Comparison of ENCODE assay signal across 8 mouse cellular contexts in genomic region chr9:106203990-106204851, GRCm38 (mm10). TPM values are rescaled to one million over a fixed set of nuclear protein-coding genes. Genes with fewer than 3 reads are reported as not detected.
DNase-seq lines count a peak whose midpoint lies in the region; ATAC-seq and TF ChIP-seq lines count a peak whose summit lies in the region.

No protein-coding gene starts in this region.

- H3K4me1 ChIP-seq in heart, postnatal 0 days (ENCODE audit: control insufficient read depth, insufficient read depth): peaks cover 51% of the 10 kb centered on the region
- H3K4me1 ChIP-seq in lung, postnatal 0 days (ENCODE audit: insufficient read depth, low read depth, low read length): peaks cover 9% of the 10 kb centered on the region; the same call in 1 of the 2 replicates
- H3K4me1 ChIP-seq in stomach, postnatal 0 days (replicated peaks; ENCODE audit: control insufficient read depth, insufficient read depth): 0 out of 2 replicates have a peak, but pooled peaks cover 5% of the 10 kb centered on the region

- TF ChIP-seq CTCF in heart, postnatal 0 days (IDR thresholded peaks at IDR 0.05; ENCODE audit: low read depth): no peak
- no peak for TF ChIP-seq CTCF in lung, postnatal 0 days (IDR thresholded peaks at IDR 0.05)
- TF ChIP-seq CTCF in stomach, postnatal 0 days (IDR thresholded peaks at IDR 0.05; ENCODE audit: low read depth): no peak

- no peak overlapping the region for H3K9ac ChIP-seq in heart, postnatal 0 days (replicated peaks; ENCODE audit: low read depth, low read length)
- no peak overlapping the region for H3K9ac ChIP-seq in lung, postnatal 0 days (replicated peaks; ENCODE audit: low read depth)
- 0 out of 2 replicates have a peak overlapping the region, but pooled peaks have one; percentile 18 for H3K9ac ChIP-seq in stomach, postnatal 0 days (ENCODE audit: low read length)

- H3K4me3 ChIP-seq in heart, postnatal 0 days (ENCODE audit: low read depth, low read length): peak overlapping the region; percentile 61
- H3K4me3 ChIP-seq in lung, postnatal 0 days (ENCODE audit: low read depth, low read length): peak overlapping the region; percentile 54
- no peak overlapping the region for H3K4me3 ChIP-seq in stomach, postnatal 0 days (ENCODE audit: low read depth, low read length)

- H3K36me3 ChIP-seq in heart, postnatal 0 days (replicated peaks; ENCODE audit: control insufficient read depth, insufficient read depth, low read length): no peaks in the 10 kb centered on the region
- H3K36me3 ChIP-seq in lung, postnatal 0 days (ENCODE audit: insufficient read depth, low read length): no peaks in the 10 kb centered on the region
- H3K36me3 ChIP-seq in stomach, postnatal 0 days (ENCODE audit: control insufficient read depth, insufficient read depth, low read length): no peaks in the 10 kb centered on the region; the same call in 1 of the 2 replicates

- H3K27ac ChIP-seq in heart, postnatal 0 days (ENCODE audit: low read depth): peak overlapping the region; percentile 73; the same call in 1 of the 2 replicates
- peak overlapping the region; percentile 75; the same call in 1 of the 2 replicates for H3K27ac ChIP-seq in lung, postnatal 0 days (ENCODE audit: low read length)
- peak overlapping the region; percentile 30; the same call in 1 of the 2 replicates for H3K27ac ChIP-seq in stomach, postnatal 0 days (replicated peaks)

- H3K4me2 ChIP-seq in heart, postnatal 0 days (ENCODE audit: low read depth, low read length): peak overlapping the region; percentile 73
- H3K4me2 ChIP-seq in lung, postnatal 0 days (replicated peaks; ENCODE audit: low read depth, low read length): peak overlapping the region; percentile 63
- peak overlapping the region; percentile 60 for H3K4me2 ChIP-seq in stomach, postnatal 0 days (replicated peaks; ENCODE audit: low read depth)

- no peak for ATAC-seq in heart, postnatal 0 days (ENCODE audit: insufficient read depth, low read depth)
- no peak for ATAC-seq in lung, postnatal 0 days
- no peak for ATAC-seq in stomach, postnatal 0 days (ENCODE audit: low FRiP score, low TSS enrichment)

- peak; percentile 38 for DNase-seq in adrenal gland, postnatal 10 days
- no peak for DNase-seq in adrenal gland, adult 8-10 months
- peak; percentile 84 for DNase-seq in 3134 (ENCODE audit: extremely low read depth, insufficient read length, low spot score)
- DNase-seq in cerebellum, adult 9-11 months: peak; percentile 86
- DNase-seq in heart, postnatal 0 days (ENCODE audit: low spot score): no peak
- DNase-seq in lung, postnatal 0 days (ENCODE audit: low spot score): no peak
- DNase-seq in stomach, postnatal 0 days (ENCODE audit: low spot score): no peak
- DNase-seq in layer of hippocampus, adult 18-20 months (ENCODE audit: low spot score in 2 of 2): no peak

- no peaks in the 10 kb centered on the region for H3K9me3 ChIP-seq in heart, postnatal 0 days (replicated peaks; ENCODE audit: control insufficient read depth, low read length)
- H3K9me3 ChIP-seq in lung, postnatal 0 days (ENCODE audit: low read length): no peaks in the 10 kb centered on the region
- no peaks in the 10 kb centered on the region for H3K9me3 ChIP-seq in stomach, postnatal 0 days (ENCODE audit: control insufficient read depth, low read length)

- H3K27me3 ChIP-seq in heart, postnatal 0 days (ENCODE audit: control insufficient read depth, insufficient read depth, low read length): no peaks in the 10 kb centered on the region
- H3K27me3 ChIP-seq in lung, postnatal 0 days (replicated peaks; ENCODE audit: insufficient read depth, low read length): no peaks in the 10 kb centered on the region
- no peaks in the 10 kb centered on the region for H3K27me3 ChIP-seq in stomach, postnatal 0 days (ENCODE audit: control insufficient read depth, insufficient read depth, low read length)

- 59% methylated on average over 7 of the region's 7 CpGs for WGBS in heart, postnatal 0 days
- WGBS in lung, postnatal 0 days: 51% methylated on average over 7 of the region's 7 CpGs
- 61% methylated on average over 7 of the region's 7 CpGs for WGBS in stomach, postnatal 0 days

- no peak for TF ChIP-seq EP300 in heart, postnatal 0 days (IDR thresholded peaks at IDR 0.05; ENCODE audit: low read depth)
- no peak for TF ChIP-seq EP300 in lung, postnatal 0 days (IDR thresholded peaks at IDR 0.05)
- no peak for TF ChIP-seq EP300 in stomach, postnatal 0 days (optimal IDR thresholded peaks at IDR 0.05)

RNA-seq across cellular contexts. Expression of gene Twf2, which starts 1.3 kb away (rescaled TPM):
- 10 to 100 TPM; 38.5 to 58.6 TPM for total RNA-seq in adrenal gland, postnatal 10 days (2021)
- total RNA-seq in adrenal gland, adult 8-10 months (2022): 100 to 1,000 TPM in 3 of 4 experiments, 10 to 100 TPM in 1; 92.9 to 136 (median 118) TPM
- total RNA-seq in heart, postnatal 0 days (2014; rRNA removed; ENCODE audit: low replicate concordance): 92.1 and 105 TPM in 2 replicates
- polyA plus RNA-seq in heart, postnatal 0 days (2015; fragmentation: Nextera tagmentation; extraction: Ambion mirVana): 57.3 and 64.2 TPM in 2 replicates
- 64.2 and 64.6 TPM in 2 replicates for polyA plus RNA-seq in lung, postnatal 0 days (2015; fragmentation: Nextera tagmentation; extraction: Ambion mirVana)
- polyA plus RNA-seq in stomach, postnatal 0 days (2015; fragmentation: Nextera tagmentation; extraction: Ambion mirVana): 27.1 and 27.7 TPM in 2 replicates
- 10 to 100 TPM; 58.4 to 60.6 TPM for total RNA-seq in layer of hippocampus, adult 18-20 months (2021)

RNA-seq across cellular contexts. Expression of gene Ppm1m, which starts 4.7 kb away (rescaled TPM):
- 100 to 1,000 TPM; 119 to 129 TPM for total RNA-seq in adrenal gland, postnatal 10 days (2021)
- total RNA-seq in adrenal gland, adult 8-10 months (2022): 100 to 1,000 TPM in 3 of 4 experiments, 10 to 100 TPM in 1; 95.9 to 143 (median 121) TPM
- 7.5 and 22.8 TPM in 2 replicates for total RNA-seq in heart, postnatal 0 days (2014; rRNA removed; ENCODE audit: low replicate concordance)
- polyA plus RNA-seq in heart, postnatal 0 days (2015; fragmentation: Nextera tagmentation; extraction: Ambion mirVana): 13.1 and 15.1 TPM in 2 replicates
- 33.4 and 37.2 TPM in 2 replicates for polyA plus RNA-seq in lung, postnatal 0 days (2015; fragmentation: Nextera tagmentation; extraction: Ambion mirVana)
- polyA plus RNA-seq in stomach, postnatal 0 days (2015; fragmentation: Nextera tagmentation; extraction: Ambion mirVana): 15.2 and 16.5 TPM in 2 replicates
- total RNA-seq in layer of hippocampus, adult 18-20 months (2021): 10 to 100 TPM; 18.9 to 19.2 TPM

RNA-seq across cellular contexts. Expression of gene Tlr9, which starts 18.2 kb away (rescaled TPM):
- total RNA-seq in adrenal gland, postnatal 10 days (2021): 1 to 10 TPM; 1.2 to 1.5 TPM
- 1 to 10 TPM in 3 of 4 experiments, under 1 TPM in 1; 0.98 to 2.7 (median 1.5) TPM for total RNA-seq in adrenal gland, adult 8-10 months (2022)
- not detected in 2 replicates for total RNA-seq in heart, postnatal 0 days (2014; rRNA removed; ENCODE audit: low replicate concordance)
- polyA plus RNA-seq in heart, postnatal 0 days (2015; fragmentation: Nextera tagmentation; extraction: Ambion mirVana): 0.04 and 0.05 TPM in 2 replicates
- 0.12 and 0.15 TPM in 2 replicates for polyA plus RNA-seq in lung, postnatal 0 days (2015; fragmentation: Nextera tagmentation; extraction: Ambion mirVana)
- polyA plus RNA-seq in stomach, postnatal 0 days (2015; fragmentation: Nextera tagmentation; extraction: Ambion mirVana): 0.05 and 0.07 TPM in 2 replicates
- 1 to 10 TPM; 1.0 to 1.5 TPM for total RNA-seq in layer of hippocampus, adult 18-20 months (2021)

RNA-seq across cellular contexts. Expression of gene Wdr82, which starts 33.5 kb away (rescaled TPM):
- 10 to 100 TPM; 72.1 to 87.6 TPM for total RNA-seq in adrenal gland, postnatal 10 days (2021)
- total RNA-seq in adrenal gland, adult 8-10 months (2022): 100 to 1,000 TPM in 2 of 4 experiments, 10 to 100 TPM in 2; 64.6 to 102 (median 99.7) TPM
- 122 and 124 TPM in 2 replicates for total RNA-seq in heart, postnatal 0 days (2014; rRNA removed; ENCODE audit: low replicate concordance)
- 13.9 and 14.3 TPM in 2 replicates for polyA plus RNA-seq in heart, postnatal 0 days (2015; fragmentation: Nextera tagmentation; extraction: Ambion mirVana)
- 11.3 and 13.2 TPM in 2 replicates for polyA plus RNA-seq in lung, postnatal 0 days (2015; fragmentation: Nextera tagmentation; extraction: Ambion mirVana)
- 9.1 and 10.3 TPM in 2 replicates for polyA plus RNA-seq in stomach, postnatal 0 days (2015; fragmentation: Nextera tagmentation; extraction: Ambion mirVana)
- total RNA-seq in layer of hippocampus, adult 18-20 months (2021): 100 to 1,000 TPM; 130 to 137 TPM

RNA-seq across cellular contexts. Expression of gene Alas1, which starts 44.2 kb away (rescaled TPM):
- 1,000 to 10,000 TPM in 1 of 2 experiments, 100 to 1,000 TPM in 1; 940 to 1,609 TPM for total RNA-seq in adrenal gland, postnatal 10 days (2021)
- total RNA-seq in adrenal gland, adult 8-10 months (2022): 1,000 to 10,000 TPM in 3 of 4 experiments, 100 to 1,000 TPM in 1; 739 to 2,154 (median 1,752) TPM
- 309 and 334 TPM in 2 replicates for total RNA-seq in heart, postnatal 0 days (2014; rRNA removed; ENCODE audit: low replicate concordance)
- polyA plus RNA-seq in heart, postnatal 0 days (2015; fragmentation: Nextera tagmentation; extraction: Ambion mirVana): 385 and 421 TPM in 2 replicates
- 292 and 310 TPM in 2 replicates for polyA plus RNA-seq in lung, postnatal 0 days (2015; fragmentation: Nextera tagmentation; extraction: Ambion mirVana)
- polyA plus RNA-seq in stomach, postnatal 0 days (2015; fragmentation: Nextera tagmentation; extraction: Ambion mirVana): 145 and 152 TPM in 2 replicates
- 100 to 1,000 TPM; 141 to 144 TPM for total RNA-seq in layer of hippocampus, adult 18-20 months (2021)

Comparison
In these comparisons a context has a peak if more than half of its experiments do, and no peak if none do; other contexts are left out.
1. DNase-seq: peak in adrenal gland, postnatal 10 days (single experiment), 3134 (single experiment) and cerebellum, adult 9-11 months (single experiment); none in adrenal gland, adult 8-10 months (single experiment), heart, postnatal 0 days (single experiment), lung, postnatal 0 days (single experiment), stomach, postnatal 0 days (single experiment) and layer of hippocampus, adult 18-20 months (0 of 2).
2. Peak in every context shown above with its lines, with median percentiles within 50 percentile points of each other: H3K27ac ChIP-seq and H3K4me2 ChIP-seq.